Mouse (Mus musculus) ES-CJ7 (cell line): Measurements from ENCODE around the gene Bptf.
"Not testable (repeated sequence)": the region's sequence is repeated elsewhere in the genome, so short reads cannot be mapped to it uniquely, and the experiment has no call there.

ENCODE experiments used
- DNase-seq: peaks from one replicate; pipeline ENCODE4 v3.0.0; 2011; ENCODE audit warnings: low read depth, low spot score

The Bptf gene

GRCm38 (mm10) chr11:107019318-107019717, 112.6 kb downstream of the Bptf start:
- peak; percentile 84 for DNase-seq

- peak; percentile 88 for DNase-seq
These were observed 113.3 kb downstream of the Bptf start for GRCm38 (mm10) chr11:107018606-107019005.

- DNase-seq: no peak
These were observed 114.5 kb downstream of the Bptf start for GRCm38 (mm10) chr11:107017339-107017886.

GRCm38 (mm10) chr11:107016893-107017292, 115.0 kb downstream of the Bptf start:
- no peak for DNase-seq

- peak; percentile 87 for DNase-seq
These were observed 116.3 kb downstream of the Bptf start for GRCm38 (mm10) chr11:107015535-107016187.

GRCm38 (mm10) chr11:107014597-107015309, 117.2 kb downstream of the Bptf start:
- DNase-seq: peak; percentile 85

- peak; percentile 79 for DNase-seq
These were observed 117.8 kb downstream of the Bptf start for GRCm38 (mm10) chr11:107014020-107014585.

GRCm38 (mm10) chr11:107012324-107013017, 119.5 kb downstream of the Bptf start:
- peak; percentile 97 for DNase-seq

GRCm38 (mm10) chr11:107011669-107012323, 120.1 kb downstream of the Bptf start:
- no peak for DNase-seq

- DNase-seq: no peak
These were observed 120.8 kb downstream of the Bptf start for GRCm38 (mm10) chr11:107011171-107011570.

GRCm38 (mm10) chr11:107010447-107010846, 121.5 kb downstream of the Bptf start:
- DNase-seq: no peak

- no peak for DNase-seq
These were observed 126.4 kb downstream of the Bptf start for GRCm38 (mm10) chr11:107005538-107005937.

- DNase-seq: peak; percentile 66
These were observed 129.9 kb downstream of the Bptf start for GRCm38 (mm10) chr11:107001760-107002675.

- DNase-seq: no peak
These were observed 131.9 kb downstream of the Bptf start for GRCm38 (mm10) chr11:106999949-107000513.

- DNase-seq: peak; percentile 98
These were observed 132.6 kb downstream of the Bptf start, which contains the start of gene Kpna2 for GRCm38 (mm10) chr11:106999151-106999948. Gene Kpna2, minus strand, starts transcription at chr11:106999541.

- DNase-seq: peak; percentile 41
These were observed 133.2 kb downstream of the Bptf start for GRCm38 (mm10) chr11:106998651-106999150.

GRCm38 (mm10) chr11:106997976-106998375, 134.0 kb downstream of the Bptf start:
- no peak for DNase-seq

- not testable (repeated sequence) for DNase-seq
These were observed 135.4 kb downstream of the Bptf start for GRCm38 (mm10) chr11:106996492-106996891.
